Mouse (Mus musculus): ENCODE measurements around the gene Erich6. TPM values are rescaled to one million over a fixed set of nuclear protein-coding genes. Genes with fewer than 3 reads are reported as not detected.

The Erich6 gene
- polyA plus RNA-seq (2014; fragmentation: Illumina TruSeq; extraction: RNeasy Lipid Tissue Mini Kit (QIAGEN cat#74804); ENCODE audit: low read depth, low replicate concordance), result not detected

DNA sequence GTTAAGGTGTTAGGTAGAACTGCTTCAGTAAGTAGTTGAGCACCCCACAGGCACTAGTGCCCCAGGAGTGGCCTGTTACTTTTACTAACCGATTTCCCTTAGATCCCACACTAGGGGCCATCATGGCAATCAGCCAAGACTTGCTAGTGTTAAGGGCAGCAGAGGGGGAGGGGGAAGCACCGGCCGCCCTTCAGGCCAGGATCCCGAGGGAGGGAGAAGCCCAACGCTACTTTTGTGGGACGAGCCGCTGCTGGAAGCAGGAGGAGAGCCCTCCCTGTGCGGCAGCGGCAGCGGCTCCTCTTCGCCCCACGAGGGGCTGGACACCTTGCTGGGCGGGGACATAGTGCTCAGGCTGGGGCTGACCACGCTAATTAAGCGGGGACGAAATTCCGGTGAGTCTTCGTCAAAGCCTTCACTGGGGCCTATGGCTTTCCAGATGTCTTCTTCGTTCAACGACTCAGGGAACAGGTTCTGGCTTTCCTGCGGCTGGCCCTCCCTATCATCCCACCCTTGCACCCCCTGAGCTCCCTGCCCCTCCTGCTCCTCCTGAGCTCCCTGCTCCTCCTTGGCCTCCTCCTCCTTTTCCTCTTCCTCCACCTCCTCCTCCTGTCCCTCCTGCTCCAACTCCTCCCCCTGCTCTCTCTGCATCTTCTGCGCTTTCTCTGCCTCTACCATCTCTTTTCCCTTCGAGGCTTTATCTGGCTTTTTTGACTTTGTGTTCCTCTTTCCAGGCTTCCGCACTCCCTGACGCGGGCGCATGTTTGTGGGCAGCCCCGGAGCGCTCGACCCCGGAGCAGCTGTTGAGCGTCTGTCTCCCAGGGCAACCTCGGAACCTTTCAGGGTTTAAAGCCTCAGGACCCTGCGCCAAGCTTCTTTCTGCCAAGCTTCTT, at the start of gene Erich6:
Erich6 (minus strand) TSS at position 802 of the 890 bp plus-strand sequence.

DNA sequence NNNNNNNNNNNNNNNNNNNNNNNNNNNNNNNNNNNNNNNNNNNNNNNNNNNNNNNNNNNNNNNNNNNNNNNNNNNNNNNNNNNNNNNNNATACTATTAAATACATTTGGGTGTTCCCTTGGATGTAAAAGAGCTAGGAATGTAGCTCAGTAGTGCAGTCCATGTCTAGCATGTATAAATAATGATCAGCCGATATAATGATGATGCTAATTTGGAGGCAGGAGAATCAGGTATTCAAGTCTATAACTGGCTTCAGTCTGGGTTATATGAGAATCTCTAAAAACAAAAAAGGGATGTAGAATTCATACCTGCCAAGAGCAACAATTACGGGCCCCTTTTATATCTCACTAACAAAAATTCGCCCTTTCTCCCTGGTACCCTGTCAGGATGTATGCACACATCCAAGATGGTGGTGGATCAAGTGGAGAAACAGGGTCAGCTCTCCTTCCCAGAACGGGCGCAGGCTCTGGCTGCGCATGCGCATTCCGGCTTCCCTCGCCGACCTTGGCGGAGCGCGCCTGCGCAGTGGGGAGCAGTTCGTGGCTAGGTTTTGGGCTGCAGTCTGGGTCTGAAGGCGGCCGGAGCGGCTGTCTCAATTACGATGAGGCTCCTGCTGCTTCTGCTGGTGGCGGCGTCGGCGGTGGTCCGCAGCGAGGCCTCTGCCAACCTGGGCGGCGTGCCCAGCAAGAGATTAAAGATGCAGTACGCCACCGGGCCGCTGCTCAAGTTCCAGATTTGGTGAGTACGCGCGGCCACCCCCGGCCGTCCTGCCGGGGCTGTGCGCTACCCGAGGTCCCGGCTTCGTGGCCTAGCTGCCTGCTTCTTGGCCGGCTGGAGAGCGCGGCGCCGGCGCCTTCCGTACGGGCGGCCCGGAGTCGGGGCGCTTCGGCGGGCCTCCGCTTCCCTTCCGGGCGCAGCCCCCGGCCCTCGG, 60.6 kb downstream of the Erich6 start, which contains the start of gene Selenot:
Selenot (plus strand) TSS at position 500 of the 930 bp plus-strand sequence.

Other genes starting within 250 kb of the Erich6 start
- 14.0 TPM for gene Tsc22d2, start 222.5 kb downstream of the Erich6 start, polyA plus RNA-seq (2014; fragmentation: Illumina TruSeq; extraction: RNeasy Lipid Tissue Mini Kit (QIAGEN cat#74804); ENCODE audit: low read depth, low replicate concordance)
- 92.4 TPM for gene Eif2a, start 111.4 kb downstream of the Erich6 start, polyA plus RNA-seq (2014; fragmentation: Illumina TruSeq; extraction: RNeasy Lipid Tissue Mini Kit (QIAGEN cat#74804); ENCODE audit: low read depth, low replicate concordance)
- gene Serp1, start 111.3 kb downstream of the Erich6 start, polyA plus RNA-seq (2014; fragmentation: Illumina TruSeq; extraction: RNeasy Lipid Tissue Mini Kit (QIAGEN cat#74804); ENCODE audit: low read depth, low replicate concordance), result 320 TPM
- gene Selenot, start 60.6 kb downstream of the Erich6 start, polyA plus RNA-seq (2014; fragmentation: Illumina TruSeq; extraction: RNeasy Lipid Tissue Mini Kit (QIAGEN cat#74804); ENCODE audit: low read depth, low replicate concordance), result 321 TPM
- gene Siah2, start 55.2 kb upstream of the Erich6 start, polyA plus RNA-seq (2014; fragmentation: Illumina TruSeq; extraction: RNeasy Lipid Tissue Mini Kit (QIAGEN cat#74804); ENCODE audit: low read depth, low replicate concordance), result 10.4 TPM
- not detected for gene Mindy4b-ps, start 185.1 kb upstream of the Erich6 start, polyA plus RNA-seq (2014; fragmentation: Illumina TruSeq; extraction: RNeasy Lipid Tissue Mini Kit (QIAGEN cat#74804); ENCODE audit: low read depth, low replicate concordance)
- not detected for gene Clrn1, start 248.1 kb upstream of the Erich6 start, polyA plus RNA-seq (2014; fragmentation: Illumina TruSeq; extraction: RNeasy Lipid Tissue Mini Kit (QIAGEN cat#74804); ENCODE audit: low read depth, low replicate concordance)

Measured in liver, adult 10 weeks (tissue).